Mouse (Mus musculus) right cerebral cortex, postnatal 14 days (tissue): ENCODE data around the gene Smtnl1.

ENCODE experiments used
- DNase-seq: peaks from one replicate; pipeline ENCODE4 v3.0.0; 2022

Gene Smtnl1

DNA sequence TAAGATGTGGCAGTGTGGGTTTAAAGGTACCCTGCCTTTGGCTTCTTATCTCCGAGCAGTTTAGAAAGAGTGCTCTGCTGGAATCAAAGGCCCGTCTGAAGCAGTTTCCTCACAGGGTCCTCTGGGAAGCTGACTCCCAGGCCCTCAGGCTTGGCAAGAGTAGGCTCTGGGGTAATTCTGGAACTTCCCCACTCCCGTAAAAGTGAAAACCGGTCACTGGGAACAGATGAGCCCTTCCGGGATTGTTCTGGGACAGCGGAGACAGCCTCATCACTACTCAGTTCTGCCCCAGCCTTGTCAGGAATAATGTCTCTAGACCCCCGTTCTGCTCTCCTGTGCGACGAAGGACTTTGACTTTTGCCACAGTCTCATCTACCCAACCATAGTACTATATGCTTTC is 32.0 kb downstream of the Smtnl1 start:
- no peak for DNase-seq

DNA sequence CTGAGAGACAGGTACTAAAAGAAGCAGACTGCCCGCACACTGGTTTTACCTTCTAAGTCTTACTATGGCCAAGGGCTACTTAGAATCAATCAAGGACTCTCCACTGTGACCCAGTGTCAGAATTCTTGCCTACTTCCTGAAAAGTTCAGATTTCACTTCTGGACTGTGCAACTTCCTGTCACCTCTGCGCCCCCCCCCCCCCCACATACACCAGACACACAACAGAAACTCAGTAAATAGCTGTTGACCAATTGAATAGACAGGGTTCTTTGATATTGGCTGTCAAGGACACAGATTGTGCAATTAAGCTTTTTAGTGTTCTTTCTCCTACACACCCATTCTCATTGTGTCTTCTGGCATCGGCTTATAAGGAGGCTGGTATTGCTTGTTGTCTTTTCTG is 34.1 kb downstream of the Smtnl1 start:
- DNase-seq = no peak

DNA sequence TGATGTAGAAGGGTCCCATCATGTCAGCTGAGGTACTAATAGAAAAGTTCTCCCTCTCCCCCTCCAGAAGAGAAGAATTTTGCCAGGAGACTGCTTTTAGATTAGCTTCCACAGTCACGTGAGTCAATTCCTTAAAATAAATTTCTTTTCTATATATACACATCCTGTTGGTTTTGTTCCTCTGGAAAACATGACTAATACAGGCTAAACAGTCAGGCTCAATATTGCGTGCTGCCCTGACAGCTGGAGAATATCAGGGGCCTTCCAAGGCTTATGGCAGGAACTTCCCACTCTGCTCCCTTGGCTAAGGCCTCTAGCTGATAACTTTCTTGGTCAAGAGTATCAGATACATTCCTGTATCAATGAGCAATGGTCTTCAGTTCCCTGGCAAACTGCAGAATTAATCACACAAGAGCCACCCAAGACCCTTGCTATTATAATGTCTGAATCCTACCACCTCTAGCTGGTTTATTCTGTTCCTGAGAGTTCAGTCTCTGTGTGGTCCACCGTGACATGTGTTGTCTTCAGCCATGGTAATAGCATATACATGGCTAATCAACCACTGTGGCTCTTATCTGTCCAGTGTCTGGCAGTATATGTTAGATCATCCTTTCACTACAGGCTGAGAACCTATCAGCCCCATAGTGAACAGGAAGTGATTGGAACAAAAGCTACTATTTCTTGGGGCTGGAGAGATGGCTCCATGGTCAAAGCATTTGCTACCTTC is 38.4 kb downstream of the Smtnl1 start:
- DNase-seq = no peak

DNA sequence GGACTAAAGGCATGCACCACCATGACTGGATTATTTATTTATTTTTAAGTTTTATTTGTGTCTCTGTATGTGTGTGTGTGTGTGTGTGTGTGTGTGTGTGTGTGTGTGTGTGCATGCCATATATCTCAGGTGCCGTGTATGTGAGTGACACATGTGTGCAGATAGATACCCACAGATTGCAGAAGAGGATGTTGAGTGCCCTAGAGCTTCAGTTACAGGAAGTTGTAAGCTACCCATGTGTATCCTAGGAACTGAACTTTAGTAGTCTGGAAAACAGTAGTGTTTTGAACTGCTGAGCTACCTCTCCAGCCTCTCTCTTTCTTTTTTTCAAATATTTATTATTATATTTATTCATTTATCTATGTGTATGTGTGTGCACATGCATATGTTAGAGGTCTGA is 39.1 kb downstream of the Smtnl1 start:
- DNase-seq = no peak

DNA sequence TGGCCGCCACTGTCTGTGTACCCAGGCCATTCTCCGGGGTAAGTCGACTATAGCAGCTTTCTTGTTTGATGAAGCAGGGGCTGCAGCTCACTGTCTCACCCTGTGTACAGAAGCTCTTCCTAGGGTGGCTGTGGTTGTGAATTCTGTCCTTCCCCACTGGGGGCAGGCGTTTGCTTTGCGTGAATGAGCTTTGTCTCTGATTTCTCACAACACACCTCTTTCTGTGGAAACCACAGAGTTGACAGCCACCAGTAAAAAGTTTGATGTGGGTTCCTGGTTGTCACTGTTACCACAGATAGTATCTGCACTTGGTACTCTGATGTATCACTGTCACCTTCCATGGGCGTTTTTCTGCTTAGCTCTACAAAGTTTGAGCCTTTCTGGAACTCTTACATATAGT is 43.2 kb downstream of the Smtnl1 start:
- DNase-seq = no peak

DNA sequence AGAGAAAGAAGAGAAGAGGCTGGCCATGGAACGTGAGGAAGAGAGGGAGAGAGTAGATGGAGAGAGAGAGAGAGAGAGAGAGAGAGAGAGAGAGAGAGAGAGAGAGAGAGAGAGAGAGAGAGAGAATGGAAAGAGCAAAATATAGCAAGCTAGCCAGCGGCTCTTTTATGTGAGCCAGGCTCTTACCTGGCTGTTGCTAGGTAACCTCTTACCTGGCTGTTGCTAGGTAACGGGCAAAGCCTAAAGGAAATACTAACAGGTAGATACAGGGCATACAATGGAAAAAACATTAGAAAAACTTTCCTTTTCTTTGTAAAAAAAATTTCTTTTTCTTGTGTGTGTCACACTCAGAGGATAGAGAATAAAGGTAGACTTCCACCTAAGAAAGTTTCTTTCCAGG is 44.7 kb downstream of the Smtnl1 start:
- no peak for DNase-seq

DNA sequence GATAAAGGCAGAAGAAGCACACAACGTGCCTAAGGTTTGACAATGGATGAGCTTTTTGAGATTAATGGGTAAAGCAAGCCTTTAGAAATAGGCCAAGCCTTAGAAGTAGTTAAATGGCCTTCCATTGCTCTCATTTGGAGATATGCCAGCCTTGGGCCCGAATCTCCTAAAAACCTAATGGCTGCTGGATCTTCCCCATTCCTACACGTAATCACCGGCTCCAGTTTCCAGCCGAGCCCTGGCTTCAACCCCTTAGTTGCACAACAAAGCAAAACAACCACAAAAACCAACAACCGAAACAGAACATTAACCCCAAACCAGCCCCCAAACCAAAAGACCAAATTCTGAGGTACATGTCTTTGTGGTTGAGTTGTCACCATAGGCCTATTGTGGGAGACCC is 46.8 kb downstream of the Smtnl1 start:
- DNase-seq = no peak

DNA sequence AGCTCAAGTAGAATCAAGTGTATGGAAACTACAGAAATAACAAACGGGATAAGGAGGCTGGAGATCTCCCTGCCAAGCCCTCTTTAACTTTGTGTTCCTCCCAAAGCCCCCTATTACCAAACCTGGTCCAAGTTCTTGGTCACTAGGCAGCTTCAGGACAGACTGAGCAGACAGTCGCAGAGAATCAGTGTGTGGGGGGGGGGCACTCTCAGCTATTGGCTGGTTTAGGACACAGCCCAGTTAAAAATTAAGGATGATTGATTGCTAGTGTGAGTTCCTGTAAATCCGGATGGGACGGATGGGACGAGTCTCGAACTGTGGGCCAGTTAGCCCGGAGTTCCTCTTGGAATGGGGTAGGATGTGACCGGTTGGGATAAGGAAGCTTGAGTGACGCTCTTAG is 47.2 kb downstream of the Smtnl1 start, which contains the start of gene Serping1:
Gene Serping1, minus strand, starts transcription at position 204 of the 400 bp plus-strand sequence.
- no peak for DNase-seq

DNA sequence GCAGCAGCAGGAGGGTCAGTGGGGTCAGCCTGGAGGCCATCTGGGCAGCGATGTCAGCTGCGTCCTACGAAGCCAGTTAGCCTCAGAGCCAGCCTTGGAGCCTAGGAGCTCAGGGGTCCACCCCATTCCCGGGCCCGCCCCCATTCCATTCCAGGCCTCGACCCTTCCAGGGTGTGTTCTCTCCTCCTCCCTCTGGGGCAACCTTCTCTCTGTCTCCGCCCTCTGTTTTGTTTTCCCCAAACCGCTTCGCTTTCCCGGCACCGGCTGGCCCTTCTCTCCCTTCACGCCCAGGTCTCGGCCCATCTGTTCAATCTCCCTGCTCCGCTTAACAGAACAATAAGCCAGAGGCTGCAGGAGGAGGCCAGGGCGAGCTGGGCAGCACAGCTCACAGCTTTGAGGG is 47.7 kb downstream of the Smtnl1 start:
- peak; percentile 10 for DNase-seq

DNA sequence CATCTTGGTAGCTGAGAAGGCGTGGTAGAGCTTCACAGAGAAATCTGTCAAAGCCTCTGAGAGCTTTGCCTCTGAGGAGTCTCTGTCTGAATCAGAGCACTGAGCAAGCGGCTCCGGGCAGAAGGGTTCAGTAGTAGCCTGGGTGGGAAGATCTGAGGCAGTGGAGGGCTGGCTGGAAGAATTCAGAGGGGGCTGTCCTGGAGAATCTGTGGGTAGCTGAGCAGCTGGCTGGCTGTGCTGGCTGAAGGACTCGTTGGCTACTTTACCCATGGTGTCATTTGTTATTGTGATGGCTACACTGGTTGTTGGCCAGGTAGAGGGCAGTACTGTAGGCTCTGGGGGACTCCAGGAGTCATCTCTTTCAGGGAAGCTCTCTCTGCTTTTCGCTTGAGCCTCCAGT is 49.3 kb downstream of the Smtnl1 start:
- no peak for DNase-seq

DNA sequence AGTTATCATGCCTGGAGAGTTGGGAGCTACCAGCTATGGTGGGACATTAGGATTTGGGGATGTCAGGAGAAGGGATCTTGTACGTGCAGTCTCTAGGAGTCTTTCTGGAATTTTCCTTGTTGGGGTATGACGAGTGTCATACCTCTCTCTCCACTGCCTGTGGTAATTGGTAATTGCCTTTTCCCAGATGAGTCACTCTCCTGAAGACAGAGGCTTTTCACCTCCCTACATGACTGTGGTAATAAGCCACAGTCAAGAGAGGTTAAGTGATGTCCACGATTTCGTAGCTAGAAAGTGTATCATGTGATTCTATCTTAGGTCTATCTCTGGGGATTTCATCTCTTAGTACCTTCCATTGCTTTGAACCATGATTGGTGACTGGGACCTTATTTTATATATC is 50.0 kb downstream of the Smtnl1 start:
- no peak for DNase-seq

DNA sequence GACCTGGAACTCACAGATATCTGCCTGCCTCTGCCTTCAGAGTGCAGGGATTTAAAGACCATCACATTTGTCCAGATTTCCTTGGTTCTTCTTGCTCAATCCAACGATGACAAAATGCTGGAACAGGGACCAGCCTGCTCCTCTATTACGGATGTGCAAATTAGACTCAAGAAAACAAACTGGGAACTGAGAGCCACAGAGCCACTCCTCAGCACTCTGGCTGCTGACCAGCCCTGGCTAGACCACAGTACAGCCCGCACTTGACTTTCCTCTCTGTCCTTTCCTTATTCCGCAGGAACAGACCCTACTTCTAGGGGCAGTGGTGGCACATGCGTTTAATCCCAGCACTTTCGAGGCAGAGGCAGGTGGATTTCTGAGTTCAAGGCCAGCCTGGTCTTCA is 52.0 kb downstream of the Smtnl1 start:
- DNase-seq = no peak

DNA sequence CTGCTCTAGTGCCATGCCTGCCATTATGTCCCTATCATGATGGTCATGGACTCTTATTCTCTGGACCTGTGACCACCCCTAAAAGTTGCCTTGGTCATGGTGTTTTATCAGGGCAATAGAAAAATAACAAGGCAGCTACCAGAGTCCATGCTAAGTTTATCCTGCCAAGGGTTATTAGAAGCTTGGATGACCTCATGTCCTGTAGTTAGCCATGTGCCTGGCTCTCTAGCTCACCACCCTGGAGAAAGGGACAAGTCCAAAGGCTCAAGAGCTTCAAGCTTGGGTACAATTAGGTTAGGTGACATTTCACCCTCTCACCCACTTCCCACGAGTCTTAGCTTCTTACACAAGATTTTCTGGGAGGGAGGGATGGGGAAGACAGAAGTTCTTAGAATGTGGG is 59.6 kb downstream of the Smtnl1 start:
- no peak for DNase-seq

DNA sequence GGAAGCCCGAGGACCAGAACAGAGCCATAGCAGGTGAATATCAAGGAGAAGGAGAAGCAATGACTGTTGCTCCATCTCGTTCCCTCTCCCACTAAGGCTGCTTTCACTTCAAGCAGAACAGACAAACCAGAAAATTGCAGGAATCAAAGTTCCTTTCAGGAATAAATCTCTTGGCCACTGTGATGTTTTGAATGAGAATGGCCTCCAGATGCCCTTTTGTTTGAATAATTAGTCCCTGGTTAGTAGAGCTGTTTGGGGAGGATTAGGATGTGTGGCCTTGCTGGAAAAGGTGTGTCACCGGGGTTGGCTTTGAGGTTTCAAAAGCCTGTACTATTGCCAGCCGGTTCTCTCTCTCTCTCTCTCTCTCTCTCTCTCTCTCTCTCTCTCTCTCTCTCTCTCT is 60.2 kb downstream of the Smtnl1 start:
- no peak for DNase-seq

DNA sequence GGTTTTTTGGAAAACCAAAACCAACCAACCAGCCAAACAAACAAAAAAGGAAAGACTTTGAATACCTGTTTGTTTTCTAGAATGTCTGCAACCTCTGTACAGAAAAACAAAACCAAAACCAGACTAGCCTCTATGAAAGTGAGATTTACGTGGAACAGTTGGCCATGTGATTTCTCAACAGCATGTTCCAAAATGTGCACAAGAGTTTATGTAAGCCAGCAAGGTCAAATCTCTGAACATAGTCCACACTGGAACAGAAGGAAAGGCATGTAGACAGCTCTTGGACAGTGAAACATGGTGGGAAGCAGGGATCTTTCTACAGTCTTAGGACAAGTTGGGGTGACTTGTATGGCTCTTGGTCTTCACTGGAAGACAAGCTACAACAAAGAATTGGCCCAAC is 60.6 kb downstream of the Smtnl1 start:
- DNase-seq = no peak

DNA sequence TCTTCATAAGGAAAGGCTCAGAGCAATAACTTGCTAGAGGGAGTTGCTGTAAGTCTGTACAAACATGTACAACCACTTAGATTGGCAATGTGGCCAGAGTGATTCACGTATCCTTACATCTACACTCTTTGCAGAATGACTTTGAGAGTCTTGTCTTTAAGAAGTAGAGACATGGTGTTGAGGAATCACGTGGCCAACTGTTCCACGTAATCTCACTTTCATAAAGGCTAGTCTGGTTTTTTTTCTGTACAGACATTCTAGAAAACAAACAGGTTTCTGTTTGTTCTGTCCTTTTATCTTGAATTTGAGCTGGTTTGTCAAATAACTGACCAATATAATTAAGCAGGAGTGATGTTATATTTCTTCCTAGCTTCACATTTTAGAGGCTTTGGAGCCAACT is 61.1 kb downstream of the Smtnl1 start:
- DNase-seq = no peak
